Mouse (Mus musculus) mesoderm, embryonic 11.5 days (tissue): ENCODE measurements at regions not wholly inside any gene's neighbourhood (a gene's known extent, or its start where the extent isn't known, plus 50 kb on each side); places are given as distances from the start of the nearest gene placed in this dataset.

Source experiments
- DNase-seq: peaks from one replicate; pipeline ENCODE4 v3.0.0-alpha.2; 2012; ENCODE audit warnings: low read depth, low spot score

DNA sequence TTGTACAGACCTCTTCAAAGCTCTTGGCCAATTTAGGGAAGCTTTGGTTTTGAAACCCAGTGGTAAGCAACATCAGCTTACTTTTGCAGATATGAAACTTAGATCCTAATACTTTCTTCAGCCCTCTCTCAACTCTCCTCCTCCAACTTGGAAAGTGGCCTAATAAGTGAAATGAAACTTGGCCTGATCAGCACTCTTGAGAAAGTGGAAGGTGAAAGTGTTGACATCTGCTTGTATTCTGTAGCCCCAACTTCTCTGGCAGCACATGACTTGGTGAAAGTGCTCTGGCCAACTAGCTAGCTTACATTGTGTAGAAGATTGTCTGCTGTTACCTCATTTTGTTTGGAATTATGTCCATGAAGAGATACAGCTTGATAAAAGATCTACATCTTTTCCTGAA is 61.1 kb upstream of the Prdm1 start:
- no peak for DNase-seq

- DNase-seq = no peak
Measured at GRCm38 (mm10) chr10:44582736-44583135, 54.4 kb upstream of the Prdm1 start.
